Mouse (Mus musculus) MEL (cell line): ENCODE results near the gene Trim66. TPM values are rescaled to one million over a fixed set of nuclear protein-coding genes. Genes with fewer than 3 reads are reported as not detected.

ENCODE experiments used
- DNase-seq: peaks from one replicate; pipeline ENCODE4 v3.0.0; 2011; ENCODE audit warnings: low read depth, low spot score
- H3K27ac ChIP-seq: 2 replicates; pipeline ENCODE4 v1.5.1; 2012; ENCODE audit warnings: low read depth, mild to moderate bottlenecking, control low read depth, low read length, moderate library complexity; ENCODE audit not compliant: control insufficient read depth
- H3K27me3 ChIP-seq, 2 experiments: fragments of 150-350 bp in 1 of 2; sonication (generic) in 1 of 2; 2 replicates each; pipeline ENCODE4 v1.6.1; 2012; ENCODE audit warnings: low read length in 2 of 2, mild to moderate bottlenecking in 2 of 2, improper control_type of control experiment in 1 of 2, moderate library complexity in 1 of 2; ENCODE audit not compliant: insufficient read depth in 2 of 2, control insufficient read depth in 1 of 2
- H3K36me3 ChIP-seq, 2 experiments: 2 replicates each; pipeline ENCODE4 v1.6.1; 2012 to 2014; ENCODE audit warnings: low read length in 2 of 2, improper control_type of control experiment in 1 of 2, inconsistent platforms in 1 of 2, mild to moderate bottlenecking in 1 of 2; ENCODE audit not compliant: insufficient read depth in 2 of 2, control insufficient read depth in 1 of 2
- H3K4me1 ChIP-seq, 2 experiments: fragments of 150-350 bp in 1 of 2; sonication (generic) in 1 of 2; 2 replicates each; pipeline ENCODE4 v1.6.1; 2012; ENCODE audit warnings: low read length in 2 of 2, improper control_type of control experiment in 1 of 2, mild to moderate bottlenecking in 1 of 2; ENCODE audit not compliant: insufficient read depth in 2 of 2, control insufficient read depth in 1 of 2
- H3K4me3 ChIP-seq, 2 experiments: fragments of 150-350 bp in 1 of 2; sonication (generic) in 1 of 2; 2 replicates each; pipeline ENCODE4 v1.5.1; 2012; ENCODE audit warnings: low read depth in 2 of 2, low read length in 2 of 2, mild to moderate bottlenecking in 2 of 2, moderate library complexity in 2 of 2, control low read depth in 1 of 2, improper control_type of control experiment in 1 of 2; ENCODE audit not compliant: control insufficient read depth in 1 of 2, insufficient read depth in 1 of 2
- H3K79me2 ChIP-seq: 2 replicates; pipeline ENCODE4 v1.6.1; 2012; ENCODE audit warnings: mild to moderate bottlenecking, low read length, moderate library complexity; ENCODE audit not compliant: control insufficient read depth, poor library complexity, insufficient read depth
- H3K9ac ChIP-seq: 2 replicates; pipeline ENCODE4 v1.6.1; 2012; ENCODE audit warnings: low read depth, mild to moderate bottlenecking, control low read depth, low read length, moderate library complexity; ENCODE audit not compliant: control insufficient read depth, poor library complexity, severe bottlenecking
- H3K9me3 ChIP-seq: fragments of 150-350 bp; sonication (generic); replicated peaks from 2 replicates; pipeline ENCODE4 v1.6.1; 2012; ENCODE audit warnings: mild to moderate bottlenecking, low read length, improper control_type of control experiment, moderate library complexity; ENCODE audit not compliant: insufficient read depth
- CHD1 ChIP-seq: IDR thresholded peaks from 2 replicates; pipeline ENCODE4 v1.6.1; 2012; ENCODE audit warnings: low read depth, mild to moderate bottlenecking, inconsistent platforms, low read length, improper control_type of control experiment
- E2F4 ChIP-seq: IDR thresholded peaks from 2 replicates; pipeline ENCODE4 v1.6.1; 2011; ENCODE audit warnings: low read depth, low read length, improper control_type of control experiment, borderline replicate concordance
- ELF1 ChIP-seq: IDR thresholded peaks from 2 replicates; pipeline ENCODE4 v1.6.1; 2014; ENCODE audit warnings: low read depth, mild to moderate bottlenecking, inconsistent platforms, low read length, improper control_type of control experiment, moderate library complexity
- EP300 ChIP-seq, 2 experiments: IDR thresholded peaks; 2 replicates each; pipeline ENCODE4 v1.6.1; 2011; ENCODE audit warnings: improper control_type of control experiment in 2 of 2, low read length in 2 of 2, low read depth in 1 of 2, mild to moderate bottlenecking in 1 of 2
- ETS1 ChIP-seq: IDR thresholded peaks from 2 replicates; pipeline ENCODE4 v1.6.1; 2012; ENCODE audit warnings: low read depth, mild to moderate bottlenecking, inconsistent platforms, low read length, improper control_type of control experiment, moderate library complexity
- GATA1 ChIP-seq: IDR thresholded peaks from 2 replicates; pipeline ENCODE4 v1.6.1; 2011; ENCODE audit warnings: low read depth, low read length, improper control_type of control experiment
- HCFC1 ChIP-seq: IDR thresholded peaks from 2 replicates; pipeline ENCODE4 v1.6.1; 2012; ENCODE audit warnings: low read depth, mild to moderate bottlenecking, inconsistent platforms, low read length, improper control_type of control experiment, moderate library complexity
- JUND ChIP-seq: IDR thresholded peaks from 2 replicates; pipeline ENCODE4 v1.6.1; 2011; ENCODE audit warnings: low read depth, mild to moderate bottlenecking, improper control_type of control experiment, low read length
- MAFK ChIP-seq: IDR thresholded peaks from 2 replicates; pipeline ENCODE4 v1.6.1; 2011; ENCODE audit warnings: low read depth, mild to moderate bottlenecking, low read length, improper control_type of control experiment, borderline replicate concordance
- MAX ChIP-seq: IDR thresholded peaks from 2 replicates; pipeline ENCODE4 v1.6.1; 2011; ENCODE audit warnings: low read length, improper control_type of control experiment
- MAZ ChIP-seq: IDR thresholded peaks from 2 replicates; pipeline ENCODE4 v1.6.1; 2012; ENCODE audit warnings: low read depth, mild to moderate bottlenecking, inconsistent platforms, low read length, improper control_type of control experiment
- MXI1 ChIP-seq: IDR thresholded peaks from 2 replicates; pipeline ENCODE4 v1.6.1; 2011; ENCODE audit warnings: mild to moderate bottlenecking, low read depth, low read length, improper control_type of control experiment
- MYB ChIP-seq: IDR thresholded peaks from 2 replicates; pipeline ENCODE4 v1.6.1; 2011; ENCODE audit warnings: mild to moderate bottlenecking, low read depth, low read length, improper control_type of control experiment
- MYC ChIP-seq: IDR thresholded peaks from 2 replicates; pipeline ENCODE4 v1.6.1; 2011; ENCODE audit warnings: low read depth, mild to moderate bottlenecking, low read length, improper control_type of control experiment, moderate library complexity
- NELFE ChIP-seq: IDR thresholded peaks from 2 replicates; pipeline ENCODE4 v1.6.1; 2011; ENCODE audit warnings: low read depth, low read length, improper control_type of control experiment
- POLR2A ChIP-seq, 2 experiments: IDR thresholded peaks; 2 replicates each; pipeline ENCODE4 v1.6.1; 2011 to 2012; ENCODE audit warnings: low read length in 2 of 2, mild to moderate bottlenecking in 2 of 2, control low read depth in 1 of 2, improper control_type of control experiment in 1 of 2, low read depth in 1 of 2, moderate library complexity in 1 of 2; ENCODE audit not compliant: control insufficient read depth in 1 of 2, insufficient read depth in 1 of 2, poor library complexity in 1 of 2
- POLR2AphosphoS2 ChIP-seq: IDR thresholded peaks from 2 replicates; pipeline ENCODE4 v1.6.1; 2011; ENCODE audit warnings: low read length, improper control_type of control experiment
- RAD21 ChIP-seq: IDR thresholded peaks from 2 replicates; pipeline ENCODE4 v1.6.1; 2011; ENCODE audit warnings: mild to moderate bottlenecking, low read depth, low read length, improper control_type of control experiment
- RCOR1 ChIP-seq: IDR thresholded peaks from 2 replicates; pipeline ENCODE4 v1.6.1; 2012; ENCODE audit warnings: low read depth, mild to moderate bottlenecking, inconsistent platforms, low read length, improper control_type of control experiment
- SIN3A ChIP-seq: IDR thresholded peaks from 2 replicates; pipeline ENCODE4 v1.6.1; 2012; ENCODE audit warnings: low read length, improper control_type of control experiment, inconsistent platforms
- TAL1 ChIP-seq: IDR thresholded peaks from 2 replicates; pipeline ENCODE4 v1.6.1; 2012; ENCODE audit warnings: mild to moderate bottlenecking, inconsistent platforms, low read length, moderate library complexity, mixed read lengths
- UBTF ChIP-seq: IDR thresholded peaks from 2 replicates; pipeline ENCODE4 v1.6.1; 2012; ENCODE audit warnings: low read depth, mild to moderate bottlenecking, inconsistent platforms, low read length, improper control_type of control experiment, moderate library complexity, borderline replicate concordance; ENCODE audit not compliant: insufficient read depth
- USF1 ChIP-seq: IDR thresholded peaks from 2 replicates; pipeline ENCODE4 v1.6.1; 2014; ENCODE audit warnings: low read depth, mild to moderate bottlenecking, inconsistent platforms, low read length, improper control_type of control experiment, moderate library complexity
- USF2 ChIP-seq, 2 experiments: IDR thresholded peaks; 2 replicates each; pipeline ENCODE4 v1.6.1; 2011 to 2012; ENCODE audit warnings: improper control_type of control experiment in 2 of 2, low read length in 2 of 2, borderline replicate concordance in 1 of 2, inconsistent platforms in 1 of 2, low read depth in 1 of 2, mild to moderate bottlenecking in 1 of 2; ENCODE audit not compliant: insufficient read depth in 1 of 2
- ZMIZ1 ChIP-seq: IDR thresholded peaks from 2 replicates; pipeline ENCODE4 v1.6.1; 2012; ENCODE audit warnings: low read depth, mild to moderate bottlenecking, inconsistent platforms, low read length, improper control_type of control experiment, moderate library complexity
- polyA plus RNA-seq, 2 experiments: library from polyadenylated mRNA; stranded (reverse) in 1 of 2; unstranded in 1 of 2; fragments of >175 nt in 1 of 2; fragments of >200 nt in 1 of 2; gene quantifications; 2 replicates each; pipeline versions ENCODE4 v1.2.1 to v1.2.4; 2012; ENCODE audit warnings: low replicate concordance in 2 of 2, low read depth in 1 of 2; ENCODE audit not compliant: insufficient read length in 2 of 2, insufficient read depth in 1 of 2, missing spikeins in 1 of 2
- total RNA-seq: library from RNA; depleted of rRNA; stranded (reverse); fragments of 300-350 nt; gene quantifications from 2 replicates; pipeline ENCODE4 v1.2.3, GENCODE M21; 2012

Gene Trim66
- total and polyA plus RNA-seq, 3 experiments: 0.01 TPM; not detected in 2

DNA sequence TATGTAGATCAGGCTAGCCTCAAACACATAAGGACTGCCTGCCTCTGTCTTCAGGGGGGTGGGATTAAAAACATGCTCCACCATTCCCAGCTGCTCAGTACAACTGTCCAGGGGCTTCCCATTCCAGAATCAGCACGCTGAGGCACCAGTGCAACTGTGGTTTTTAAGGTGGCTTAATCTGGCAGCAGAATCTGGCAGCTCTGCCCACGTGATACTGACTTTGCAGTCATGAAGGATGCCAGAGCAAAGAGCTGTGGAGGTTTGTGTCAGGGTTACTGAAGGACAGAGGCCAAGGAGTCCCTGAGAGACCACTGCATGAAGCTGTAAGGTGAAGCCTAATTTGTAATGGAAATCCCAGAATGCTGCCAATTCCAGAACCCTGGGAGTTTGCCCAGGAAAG lies 2.9 kb upstream of the Trim66 start:
- peaks cover 9 to 15% of the 10 kb centered on the region in 2 experiments for H3K4me1 ChIP-seq
- H3K36me3 ChIP-seq: peaks cover 0 to 7% of the 10 kb centered on the region in 2 experiments; a peak in 1 of 4 replicates
- no peaks in the 10 kb centered on the region for H3K79me2 ChIP-seq
- H3K27ac ChIP-seq: no peak overlapping the region
- H3K4me3 ChIP-seq: no peak overlapping the region
- peak; percentile 35 for DNase-seq
- TF ChIP-seq MAX (peak; percentile 57), MYC (peak; percentile 28; the same call in 1 of the 2 replicates), HCFC1 (no peak), RCOR1 (0 out of 2 replicates have a peak, but pooled peaks have one; percentile 30), USF1 (peak; percentile 90), USF2 (IDR thresholded peaks at IDR 0.05; ENCODE audit: borderline replicate concordance in 1 of 2, insufficient read depth in 1 of 2, low read depth in 1 of 2, low read length in 2 of 2) (peak in 1 of 2 experiments; percentile 56; a peak in 1 of 4 replicates), MYB (0 out of 2 replicates have a peak, but pooled peaks have one; percentile 25), UBTF (no peak), EP300 (IDR thresholded peaks at IDR 0.05; ENCODE audit: low read depth in 1 of 2, low read length in 2 of 2) (peak; percentile 34 to 37; a peak in 3 of 4 replicates), GATA1 (peak; percentile 56), ETS1 (peak; percentile 33; the same call in 1 of the 2 replicates)
- no peak overlapping the region for H3K9ac ChIP-seq
- no peaks in the 10 kb centered on the region; a peak in 1 of 4 replicates for H3K27me3 ChIP-seq
- no peaks in the 10 kb centered on the region for H3K9me3 ChIP-seq

DNA sequence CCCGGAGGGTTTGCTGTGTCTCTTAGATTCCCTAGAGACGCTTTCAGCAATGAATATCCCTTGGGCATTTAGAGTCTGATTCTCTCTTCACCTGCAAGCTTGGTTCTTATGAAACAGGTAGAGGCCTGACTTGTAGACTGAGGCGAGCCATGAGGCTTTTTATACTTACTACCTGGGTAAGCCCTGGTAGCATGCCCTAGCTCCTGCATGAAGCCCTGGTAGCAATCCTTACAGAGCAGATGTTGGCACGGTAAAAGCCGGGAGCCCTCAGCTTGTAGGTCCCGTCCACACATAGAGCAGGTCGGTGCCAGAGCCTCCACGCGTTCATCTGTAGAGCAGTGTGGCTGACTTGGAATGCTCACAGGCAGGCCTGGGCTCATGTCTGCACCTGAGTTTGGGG lies 362 bp downstream of the Trim66 start:
- H3K9ac ChIP-seq: no peak overlapping the region
- no peak overlapping the region for H3K27ac ChIP-seq
- DNase-seq: no peak
- no peak for TF ChIP-seq E2F4
- no peak for TF ChIP-seq USF2 (IDR thresholded peaks at IDR 0.05; ENCODE audit: borderline replicate concordance in 1 of 2, insufficient read depth in 1 of 2, low read depth in 1 of 2, low read length in 2 of 2)
- no peaks in the 10 kb centered on the region for H3K79me2 ChIP-seq
- no peaks in the 10 kb centered on the region for H3K9me3 ChIP-seq
- peaks cover 0 to 2% of the 10 kb centered on the region in 2 experiments; a peak in 3 of 4 replicates for H3K27me3 ChIP-seq
- H3K4me3 ChIP-seq: no peak overlapping the region
- peaks cover 9 to 17% of the 10 kb centered on the region in 2 experiments for H3K4me1 ChIP-seq
- peaks cover 0 to 7% of the 10 kb centered on the region in 2 experiments; a peak in 2 of 4 replicates for H3K36me3 ChIP-seq

DNA sequence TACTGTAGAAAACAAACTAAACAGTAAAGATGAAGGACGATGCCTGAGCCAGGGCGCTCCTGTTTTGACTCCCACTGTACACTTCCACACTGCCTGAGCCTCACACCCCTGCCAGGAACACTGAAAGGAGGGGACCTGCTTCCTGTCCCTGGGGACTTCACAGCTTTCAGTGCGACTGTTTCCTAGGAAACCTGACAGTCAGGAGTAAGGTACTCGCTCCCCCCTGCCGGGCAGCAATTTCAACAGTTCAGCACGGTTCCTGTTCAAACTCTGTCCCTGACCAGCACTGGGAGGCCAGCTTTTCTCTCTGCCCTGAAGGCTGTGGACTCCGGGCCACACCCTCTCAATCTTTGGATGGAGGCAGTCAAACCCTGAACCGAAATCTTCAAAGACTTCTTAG lies 815 bp downstream of the Trim66 start:
- no peak overlapping the region for H3K4me3 ChIP-seq
- H3K27me3 ChIP-seq: peaks cover 0 to 2% of the 10 kb centered on the region in 2 experiments; a peak in 3 of 4 replicates
- TF ChIP-seq POLR2AphosphoS2 (no peak), GATA1 (no peak), JUND (no peak), MAFK (no peak), NELFE (no peak), SIN3A (no peak), MXI1 (no peak), TAL1 (no peak), ELF1 (no peak), POLR2A (IDR thresholded peaks at IDR 0.05; ENCODE audit: control insufficient read depth in 1 of 2, insufficient read depth in 1 of 2, low read depth in 1 of 2, low read length in 2 of 2, poor library complexity in 1 of 2) (no peak), MAX (no peak), CHD1 (no peak), HCFC1 (no peak), USF2 (IDR thresholded peaks at IDR 0.05; ENCODE audit: borderline replicate concordance in 1 of 2, insufficient read depth in 1 of 2, low read depth in 1 of 2, low read length in 2 of 2) (no peak), RAD21 (no peak), ZMIZ1 (no peak), MAZ (no peak)
- H3K4me1 ChIP-seq: peaks cover 12 to 19% of the 10 kb centered on the region in 2 experiments
- no peak overlapping the region for H3K9ac ChIP-seq
- no peaks in the 10 kb centered on the region for H3K79me2 ChIP-seq
- H3K9me3 ChIP-seq: no peaks in the 10 kb centered on the region
- no peak for DNase-seq
- H3K27ac ChIP-seq: no peak overlapping the region
- H3K36me3 ChIP-seq: peaks cover 0 to 11% of the 10 kb centered on the region in 2 experiments; a peak in 2 of 4 replicates
